Mouse (Mus musculus) limb, embryonic 14.5 days (tissue): ENCODE results near the gene Rnf6. TPM values are rescaled to one million over a fixed set of nuclear protein-coding genes. Genes with fewer than 3 reads are reported as not detected.

ENCODE experiments used
- ATAC-seq: fragments of 200-750 bp; cut with Nextera tagmentation; 2 replicates; pipeline ENCODE4 v1.8.0; 2017; ENCODE audit warnings: low read depth, moderate number of reproducible peaks, moderate TSS enrichment; ENCODE audit not compliant: low FRiP score
- DNase-seq: peaks from one replicate; pipeline ENCODE4 v3.0.0-alpha.2; 2015; ENCODE audit warnings: low spot score
- H3K27ac ChIP-seq: fragments of 300-500 bp; sonication (generic); replicated peaks from 2 replicates; pipeline ENCODE4 v1.5.1; 2014; ENCODE audit warnings: low read depth, mild to moderate bottlenecking, low read length, moderate library complexity, mixed read lengths
- H3K27me3 ChIP-seq: fragments of 300-500 bp; sonication (generic); 2 replicates; pipeline ENCODE4 v1.6.1; 2014; ENCODE audit warnings: low read length, mixed read lengths; ENCODE audit not compliant: control insufficient read depth, insufficient read depth
- H3K36me3 ChIP-seq: fragments of 300-500 bp; sonication (generic); 2 replicates; pipeline ENCODE4 v1.6.1; 2014; ENCODE audit warnings: mild to moderate bottlenecking, low read length, moderate library complexity, mixed read lengths; ENCODE audit not compliant: control insufficient read depth, insufficient read depth
- H3K4me1 ChIP-seq: fragments of 300-500 bp; sonication (generic); 2 replicates; pipeline ENCODE4 v1.6.1; 2014; ENCODE audit warnings: antibody characterized with exemption, low read length, mixed read lengths; ENCODE audit not compliant: control insufficient read depth, insufficient read depth
- H3K4me2 ChIP-seq: fragments of 300-500 bp; sonication (generic); replicated peaks from 2 replicates; pipeline ENCODE4 v1.6.1; 2014; ENCODE audit warnings: low read depth, mild to moderate bottlenecking, low read length, moderate library complexity; ENCODE audit not compliant: severe bottlenecking
- H3K4me3 ChIP-seq: fragments of 300-500 bp; sonication (generic); replicated peaks from 2 replicates; pipeline ENCODE4 v1.5.1; 2014; ENCODE audit warnings: low read length
- H3K9ac ChIP-seq: fragments of 300-500 bp; sonication (generic); 2 replicates; pipeline ENCODE4 v1.6.1; 2014; ENCODE audit warnings: mild to moderate bottlenecking, low read depth, low read length, moderate library complexity; ENCODE audit not compliant: severe bottlenecking
- H3K9me3 ChIP-seq: fragments of 300-500 bp; sonication (generic); 2 replicates; pipeline ENCODE4 v1.6.1; 2016; ENCODE audit warnings: low read length; ENCODE audit not compliant: control insufficient read depth
- POLR2A ChIP-seq: fragments of 200-500 bp; IDR thresholded peaks from 2 replicates; pipeline ENCODE4 v1.8.0; 2012; ENCODE audit warnings: inconsistent platforms, mild to moderate bottlenecking, moderate library complexity, borderline replicate concordance; ENCODE audit not compliant: insufficient read depth, insufficient read length; ENCODE audit errors: extremely low read depth
- WGBS: fragments of 180-500 bp; shearing (Covaris S2); extraction: QIAGEN DNeasy Blood & Tissue Kit; methylation state at CpG from one replicate; pipeline ENCODE4 v1.1.7; 2014; 5-methylcytosine and 5-hydroxymethylcytosine counted together
- polyA plus RNA-seq, 2 experiments: library from polyadenylated mRNA; depleted of rRNA in 1 of 2; stranded (reverse) in 1 of 2; unstranded in 1 of 2; fragments of >200 nt; fragmentation: Nextera tagmentation in 1 of 2; extraction: Ambion mirVana in 1 of 2; gene quantifications; 2 replicates each; pipeline versions ENCODE4 v1.2.1 to v1.2.3; 2012 to 2014

Rnf6 gene
- polyA plus RNA-seq, 2 experiments: 25.4 to 37.8 TPM

- 100% methylated on average over 1 of the region's 1 CpGs for WGBS
- no peak for ATAC-seq
- Histone ChIP-seq H3K27me3 (no peaks in the 10 kb centered on the region), H3K4me1 (no peaks in the 10 kb centered on the region), H3K4me3 (no peak overlapping the region), H3K9ac (no peak overlapping the region), H3K36me3 (no peaks in the 10 kb centered on the region), H3K27ac (no peak overlapping the region), H3K4me2 (no peak overlapping the region), H3K9me3 (no peaks in the 10 kb centered on the region)
- no peak for DNase-seq
- TF ChIP-seq POLR2A: no peak
These were observed 25.0 kb upstream of the Rnf6 start for GRCm38 (mm10) chr5:146246386-146246785.

- DNase-seq (no peak), ATAC-seq (no peak)
- no peak overlapping the region for H3K4me3 ChIP-seq
- H3K9ac ChIP-seq: no peak overlapping the region
- H3K27ac ChIP-seq: no peak overlapping the region
- 94% methylated on average over 7 of the region's 7 CpGs for WGBS
- no peak overlapping the region for H3K4me2 ChIP-seq
- no peaks in the 10 kb centered on the region for H3K9me3 ChIP-seq
- TF ChIP-seq POLR2A: no peak
- no peaks in the 10 kb centered on the region for H3K27me3 ChIP-seq
- no peaks in the 10 kb centered on the region for H3K36me3 ChIP-seq
- H3K4me1 ChIP-seq: no peaks in the 10 kb centered on the region
These were observed 24.5 kb upstream of the Rnf6 start for GRCm38 (mm10) chr5:146245646-146246370.

- H3K27me3 ChIP-seq: no peaks in the 10 kb centered on the region
- no peak overlapping the region for H3K9ac ChIP-seq
- ATAC-seq (no peak), DNase-seq (no peak)
- 97% methylated on average over 4 of the region's 4 CpGs for WGBS
- H3K4me2 ChIP-seq: no peak overlapping the region
- H3K4me3 ChIP-seq: no peak overlapping the region
- H3K9me3 ChIP-seq: no peaks in the 10 kb centered on the region
- H3K4me1 ChIP-seq: no peaks in the 10 kb centered on the region
- H3K27ac ChIP-seq: no peak overlapping the region
- H3K36me3 ChIP-seq: no peaks in the 10 kb centered on the region
- TF ChIP-seq POLR2A: no peak
These were observed 23.8 kb upstream of the Rnf6 start for GRCm38 (mm10) chr5:146245193-146245592.

- ATAC-seq (no peak), DNase-seq (no peak)
- H3K4me2 ChIP-seq: no peak overlapping the region
- H3K36me3 ChIP-seq: no peaks in the 10 kb centered on the region
- no peak overlapping the region for H3K9ac ChIP-seq
- no peak overlapping the region for H3K27ac ChIP-seq
- TF ChIP-seq POLR2A: no peak
- H3K27me3 ChIP-seq: no peaks in the 10 kb centered on the region
- H3K9me3 ChIP-seq: no peaks in the 10 kb centered on the region
- 92% methylated on average over 3 of the region's 3 CpGs for WGBS
- H3K4me3 ChIP-seq: no peak overlapping the region
- H3K4me1 ChIP-seq: no peaks in the 10 kb centered on the region
These were observed 19.8 kb upstream of the Rnf6 start for GRCm38 (mm10) chr5:146241202-146241601.

DNA sequence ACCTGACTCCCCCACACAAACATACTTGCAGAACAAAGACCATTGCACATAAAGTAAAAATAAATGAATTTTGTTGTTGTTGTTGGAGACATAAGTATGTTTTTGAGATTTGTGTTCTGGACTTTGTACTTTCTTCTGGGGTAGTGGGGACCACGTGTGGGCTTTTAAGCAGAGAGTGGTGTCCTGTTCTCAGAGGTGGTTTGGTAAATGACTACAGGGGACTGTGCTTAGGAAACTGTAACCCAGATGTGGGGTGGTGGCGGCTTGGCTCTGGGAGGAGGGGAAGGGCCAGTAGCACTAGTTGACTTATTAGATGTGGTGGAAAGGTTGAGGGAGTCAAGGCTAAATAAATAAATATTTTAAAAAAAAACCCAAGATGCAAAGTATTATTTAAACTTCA, 19.4 kb upstream of the Rnf6 start:
- Histone ChIP-seq H3K4me1 (no peaks in the 10 kb centered on the region), H3K4me3 (no peak overlapping the region), H3K9me3 (no peaks in the 10 kb centered on the region), H3K9ac (no peak overlapping the region), H3K4me2 (no peak overlapping the region), H3K36me3 (no peaks in the 10 kb centered on the region), H3K27ac (no peak overlapping the region), H3K27me3 (no peaks in the 10 kb centered on the region)
- TF ChIP-seq POLR2A: no peak
- 91% methylated on average over 2 of the region's 2 CpGs for WGBS
- DNase-seq (no peak), ATAC-seq (no peak)

DNA sequence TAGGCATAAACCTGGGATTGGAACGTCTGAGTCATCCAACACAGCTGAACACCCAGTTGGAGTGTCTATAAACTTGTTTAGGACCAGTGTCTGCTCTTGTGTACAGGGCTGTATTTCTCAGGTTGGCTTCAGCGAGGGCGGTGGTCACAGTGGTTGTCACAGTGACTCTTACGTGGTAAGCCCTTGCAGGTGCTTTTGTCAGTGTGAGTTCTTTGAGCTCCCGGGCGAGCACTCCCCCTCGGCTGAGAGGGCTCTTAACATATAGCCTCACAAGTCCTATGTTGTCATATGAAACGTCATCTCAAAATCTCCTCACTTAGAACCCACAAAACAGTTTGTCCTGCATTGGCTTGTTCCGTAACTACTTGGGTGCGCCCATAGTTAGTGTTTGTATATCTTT, 16.9 kb upstream of the Rnf6 start:
- WGBS: 84% methylated on average over 10 of the region's 10 CpGs
- TF ChIP-seq POLR2A: no peak

More for the DNA sequence above, 16.9 kb upstream of the Rnf6 start:
- H3K4me1 ChIP-seq: no peaks in the 10 kb centered on the region; the same call in 1 of the 2 replicates
- H3K27ac ChIP-seq: no peak overlapping the region
- H3K4me2 ChIP-seq: no peak overlapping the region
- H3K9ac ChIP-seq: no peak overlapping the region
- no peaks in the 10 kb centered on the region for H3K9me3 ChIP-seq
- no peaks in the 10 kb centered on the region for H3K36me3 ChIP-seq
- ATAC-seq (no peak), DNase-seq (no peak)
- no peaks in the 10 kb centered on the region for H3K27me3 ChIP-seq
- no peak overlapping the region for H3K4me3 ChIP-seq
